Mouse (Mus musculus) adipocyte (in vitro differentiated cells): ENCODE measurements at regions not wholly inside any gene's neighbourhood (a gene's known extent, or its start where the extent isn't known, plus 50 kb on each side); places are given as distances from the start of the nearest gene placed in this dataset.
A peak's percentile ranks its signal among the peaks of the same experiment; 100 is the strongest.

ENCODE experiments used
- DNase-seq: peaks from one replicate; pipeline ENCODE4 v3.0.0-alpha.2; 2016; ENCODE audit warnings: low spot score

DNA sequence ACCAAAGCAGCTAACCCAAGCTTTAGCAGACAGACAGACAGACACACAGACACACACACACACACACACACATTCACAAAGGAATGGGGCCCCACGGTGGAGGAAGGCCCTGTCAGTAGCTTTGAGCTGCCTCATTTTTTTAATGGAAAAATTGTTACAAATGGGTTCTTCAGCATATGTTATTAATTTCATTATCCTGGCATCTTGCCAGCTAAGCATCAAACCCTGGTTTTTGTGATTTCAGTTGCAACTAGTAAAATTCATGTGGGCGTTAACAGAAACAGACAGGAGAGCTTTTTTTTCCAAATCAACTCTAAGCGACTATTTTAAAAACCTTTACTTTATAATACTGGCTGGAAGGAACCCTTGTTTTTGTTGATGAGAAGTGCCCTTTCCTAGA lies 138.4 kb upstream of the Eya4 start:
- DNase-seq = peak; percentile 50

- no peak for DNase-seq
Measured at GRCm38 (mm10) chr10:23480474-23480873, 129.9 kb upstream of the Eya4 start.

DNA sequence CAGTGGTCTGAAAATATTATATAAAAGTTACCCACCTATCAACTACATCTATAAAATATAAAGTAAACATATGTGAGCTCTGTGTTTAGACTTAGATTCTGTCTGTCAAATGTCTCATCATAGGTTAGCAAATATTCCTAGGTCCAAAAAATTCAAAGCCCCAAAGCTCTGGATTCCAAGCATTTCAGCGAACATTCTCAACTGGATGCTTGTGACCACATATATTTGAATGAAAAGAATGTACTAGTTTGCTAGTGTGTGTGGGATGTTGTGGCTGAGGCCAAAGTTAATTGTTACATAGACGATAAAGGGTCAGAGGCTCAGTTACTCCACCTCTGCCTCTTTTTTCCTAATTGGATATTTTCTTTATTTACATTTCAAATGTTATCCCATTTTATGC lies 128.3 kb upstream of the Eya4 start:
- no peak for DNase-seq

- DNase-seq = no peak
Measured at GRCm38 (mm10) chr10:23477104-23477503, 126.5 kb upstream of the Eya4 start.

GRCm38 (mm10) chr10:23450997-23451396 lies 100.4 kb upstream of the Eya4 start:
- no peak for DNase-seq

- DNase-seq = no peak
Measured at GRCm38 (mm10) chr10:23450647-23450979, 100.0 kb upstream of the Eya4 start.

DNA sequence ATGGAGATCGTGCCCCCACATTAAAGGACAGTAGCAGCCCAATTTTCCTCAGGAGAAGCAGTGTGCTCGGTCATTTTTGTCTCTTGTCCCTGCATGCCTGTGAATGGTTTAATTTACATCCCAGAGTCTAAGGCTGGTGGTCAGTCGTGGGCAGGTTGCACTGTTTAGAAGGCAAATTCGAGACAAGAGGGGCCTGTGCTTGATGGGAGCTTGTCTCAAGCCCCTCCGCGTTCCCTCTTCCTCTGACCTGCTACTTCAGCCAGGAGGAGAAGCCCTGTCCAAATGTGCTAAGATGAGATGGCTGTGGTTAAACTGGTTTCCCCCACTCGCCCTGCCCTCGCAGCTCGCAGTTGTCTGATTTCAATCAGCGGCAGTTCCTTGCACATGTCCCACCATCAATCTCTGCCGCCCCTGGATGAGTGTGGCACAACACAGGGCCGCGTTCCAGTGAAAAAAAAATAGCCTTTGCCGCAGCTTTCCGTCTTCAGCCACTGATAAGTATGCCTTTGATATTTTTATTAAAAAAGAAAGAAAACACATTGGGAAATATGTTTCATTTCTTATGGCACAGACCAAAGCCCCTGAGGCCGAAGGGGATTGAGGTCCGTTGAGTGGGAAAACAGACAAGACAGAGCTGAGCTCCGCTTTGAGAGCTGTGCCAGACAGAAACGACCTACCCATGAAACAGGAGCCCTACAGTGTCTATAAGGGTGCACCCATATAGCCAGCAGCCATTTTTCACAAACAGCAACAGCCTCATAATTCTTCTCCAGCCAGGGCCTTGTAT lies 99.5 kb upstream of the Eya4 start:
- no peak for DNase-seq

DNA sequence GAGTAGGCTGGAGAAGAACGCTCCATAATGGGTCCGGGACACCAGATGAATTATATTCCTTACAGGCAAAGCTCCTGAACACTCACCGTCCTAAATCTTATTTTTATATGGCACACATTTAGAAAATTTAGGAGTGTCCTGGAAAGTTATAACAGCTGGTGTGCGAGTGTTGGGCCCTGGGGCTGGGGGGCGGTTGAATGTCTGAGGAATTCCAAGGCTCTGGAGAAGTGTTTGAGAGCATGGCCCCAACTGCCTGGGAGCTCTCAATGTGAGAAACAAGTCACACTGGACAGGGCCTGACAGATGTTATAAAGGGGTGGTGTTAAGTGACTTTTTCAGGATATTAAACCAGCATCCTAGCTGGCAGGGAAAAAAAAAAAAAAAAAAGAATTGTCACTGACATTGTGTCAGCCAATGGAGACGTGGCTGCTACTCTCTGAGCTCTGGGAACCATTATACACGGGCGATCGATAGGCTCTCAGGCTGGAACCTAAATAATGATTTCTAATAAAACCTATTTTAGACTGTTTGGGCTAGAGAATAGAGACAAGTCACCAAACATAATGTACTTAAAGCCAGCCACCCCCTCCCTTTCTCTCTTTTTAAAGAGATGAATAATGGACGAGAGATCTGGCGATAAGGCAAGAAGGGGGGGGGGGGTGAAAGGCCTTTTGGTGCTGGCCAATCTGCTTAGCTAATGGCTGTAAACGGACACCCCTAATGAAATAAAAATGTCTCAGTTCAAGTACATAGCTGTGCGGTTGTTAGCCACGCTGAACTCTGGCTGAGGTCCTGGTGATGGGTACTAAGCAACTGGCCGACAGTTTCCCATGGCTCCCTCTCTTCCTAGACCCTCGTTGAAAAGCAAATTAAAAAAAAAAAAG lies 98.6 kb upstream of the Eya4 start:
- no peak for DNase-seq

DNA sequence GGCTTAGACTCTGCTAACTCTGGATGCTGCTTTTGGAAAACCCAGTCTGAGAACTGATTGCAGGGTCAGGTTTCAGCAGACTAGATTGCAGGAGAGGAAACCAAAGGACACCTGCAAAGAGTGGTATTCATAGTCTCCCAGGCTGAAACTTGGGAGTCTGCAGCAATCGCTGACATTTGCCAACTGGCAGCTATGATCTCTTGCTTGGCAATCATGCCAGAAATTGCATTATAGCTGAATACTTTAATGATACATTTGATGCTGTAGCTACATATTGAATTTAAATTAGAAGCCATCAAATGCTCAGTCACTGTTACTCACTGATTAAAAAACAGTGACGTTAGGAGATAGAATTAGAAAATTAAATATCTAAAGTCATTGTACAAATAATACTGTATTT lies 79.8 kb upstream of the Eya4 start:
- no peak for DNase-seq

GRCm38 (mm10) chr10:23413794-23414518 lies 63.4 kb upstream of the Eya4 start:
- no peak for DNase-seq

GRCm38 (mm10) chr10:23403351-23403938 lies 52.9 kb upstream of the Eya4 start:
- DNase-seq = peak; percentile 87
